Mouse (Mus musculus) megakaryocyte-erythroid progenitor cell, adult 5 weeks (primary cell): ENCODE measurements around the gene 2310033P09Rik. TPM values are rescaled to one million over a fixed set of nuclear protein-coding genes. Genes with fewer than 3 reads are reported as not detected.

ENCODE experiments used
- polyA plus RNA-seq: library from polyadenylated mRNA; stranded (reverse); fragments of >175 nt; gene quantifications from 2 replicates; pipeline ENCODE4 v1.2.3, GENCODE M21; 2012

The 2310033P09Rik gene
- 38.4 and 54.5 TPM in 2 replicates for polyA plus RNA-seq

GRCm38 (mm10) chr11:59208153-59208831, at the start of gene 2310033P09Rik:
Gene 2310033P09Rik, plus strand, starts transcription at chr11:59208321.

DNA sequence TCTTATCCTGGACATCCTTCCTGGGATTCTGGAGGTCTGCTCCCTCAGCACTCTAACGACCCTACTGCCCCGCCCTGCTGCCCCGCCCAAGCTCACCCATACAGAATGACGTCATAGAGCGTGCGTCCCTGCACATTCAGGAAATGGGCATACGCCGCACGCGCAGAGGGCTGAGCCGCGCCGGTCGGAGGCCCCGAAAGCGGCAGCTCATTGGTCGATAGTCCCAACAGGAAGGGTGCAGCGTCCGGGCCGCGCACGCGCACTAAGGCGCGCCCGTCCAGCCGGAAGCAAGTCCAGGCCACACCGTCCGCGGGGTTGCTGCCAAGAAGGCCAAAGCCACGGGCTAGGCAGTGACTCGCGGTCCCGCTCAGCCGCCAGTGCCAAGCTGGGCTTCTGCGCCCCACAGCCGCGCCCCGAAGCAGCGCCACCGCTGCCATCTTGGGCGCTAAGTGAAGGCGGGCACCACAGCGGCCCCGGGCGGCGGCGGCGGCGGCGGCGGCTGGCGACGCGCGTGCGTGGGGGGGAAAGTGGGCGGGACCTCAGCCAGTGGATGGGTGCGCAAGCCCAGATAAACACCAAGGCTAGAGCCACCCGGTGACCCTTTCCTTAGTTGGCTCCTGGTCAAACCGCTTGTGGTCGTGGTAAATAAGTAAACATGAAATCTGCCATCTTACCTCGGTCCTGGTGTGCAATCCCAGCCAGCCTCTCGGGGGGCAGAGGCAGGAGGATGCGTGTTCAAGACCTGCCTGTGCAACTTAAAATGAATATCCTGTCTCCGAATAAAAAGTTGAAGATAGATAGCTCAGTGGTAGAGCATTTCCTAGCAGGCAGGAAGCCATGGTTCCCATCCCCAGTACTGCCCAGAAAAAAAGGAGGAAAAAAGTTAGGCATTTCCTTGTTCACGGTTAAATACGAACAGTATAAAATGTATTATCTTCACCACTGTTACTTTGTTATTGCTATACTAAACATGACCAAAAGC, 44.6 kb upstream of the 2310033P09Rik start, which contains the start of gene Iba57:
Gene Iba57 (minus strand): TSS at position 485 of the 982 bp plus-strand sequence.

GRCm38 (mm10) chr11:59182864-59183331, 25.2 kb upstream of the 2310033P09Rik start, which contains the start of gene Gjc2:
Gene Gjc2, minus strand, starts transcription at chr11:59183213.

DNA sequence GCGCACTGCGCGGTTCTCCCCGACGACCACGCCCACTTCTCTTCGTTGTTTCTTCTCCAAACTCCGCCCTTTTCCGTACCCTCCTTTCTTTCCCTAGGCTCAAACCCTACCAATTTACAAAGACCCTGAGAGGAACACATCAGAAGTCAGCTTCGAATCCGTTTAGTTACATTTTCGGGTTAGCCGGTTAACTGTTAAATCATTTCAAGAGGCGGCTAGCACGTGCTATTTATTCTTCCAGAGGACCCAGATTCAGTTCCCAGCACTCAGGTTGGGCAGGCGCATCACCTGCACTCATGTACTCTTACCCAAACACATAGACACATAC, 16.1 kb upstream of the 2310033P09Rik start, which contains the start of gene Guk1:
Gene Guk1 (minus strand): TSS at position 154 of the 328 bp plus-strand sequence.

GRCm38 (mm10) chr11:59202081-59202995, 5.8 kb upstream of the 2310033P09Rik start, which contains the start of gene Mrpl55:
Gene Mrpl55, plus strand, starts transcription at chr11:59202486.

DNA sequence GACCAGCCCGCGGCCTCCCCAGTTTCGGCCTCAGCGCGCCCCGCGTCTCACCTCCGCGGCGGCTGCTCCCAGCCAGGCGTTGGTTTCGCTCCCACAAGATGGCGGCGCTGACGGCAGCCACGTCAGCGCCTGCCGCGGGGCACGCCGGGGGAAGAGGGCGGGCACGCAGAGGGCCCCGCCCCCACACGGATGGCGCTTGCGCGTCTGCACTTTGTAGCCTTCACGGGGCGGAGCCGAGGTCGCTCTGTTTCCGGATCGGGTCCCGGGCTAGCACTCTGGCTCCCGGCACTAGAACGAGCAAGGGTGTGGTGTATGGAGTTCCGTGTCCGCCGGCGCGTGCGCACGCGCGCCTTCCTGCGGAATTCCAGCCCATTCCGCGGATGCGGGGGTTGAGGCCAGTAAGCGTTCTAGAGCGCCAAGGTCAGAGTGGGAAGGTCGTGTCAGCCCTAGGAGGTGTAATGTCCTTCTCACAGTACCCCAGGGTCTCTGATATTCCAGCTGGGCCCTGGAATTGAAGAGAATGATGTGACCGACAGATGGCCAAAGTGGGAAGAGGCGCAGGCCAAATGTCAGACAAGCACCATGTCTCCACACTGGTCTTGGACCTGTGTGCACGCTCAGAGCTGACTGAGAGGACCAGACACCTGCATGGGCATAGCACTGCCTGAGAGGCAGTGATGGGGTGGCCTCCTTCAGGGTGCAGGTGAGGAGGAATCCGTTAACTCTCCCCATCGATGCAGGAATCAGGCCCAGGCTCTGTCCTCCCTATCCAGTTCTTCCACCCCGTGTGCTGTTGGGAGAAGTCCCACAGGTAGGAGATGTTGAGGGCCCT, 20.2 kb downstream of the 2310033P09Rik start, which contains the start of gene Arf1:
Gene Arf1 (minus strand): TSS at position 149 of the 832 bp plus-strand sequence.

Other genes starting within 250 kb of the 2310033P09Rik start
- gene Trim11, start 230.2 kb upstream of the 2310033P09Rik start, polyA plus RNA-seq: 55.3 and 59.9 TPM in 2 replicates
- gene Obscn, start 71.9 kb upstream of the 2310033P09Rik start, polyA plus RNA-seq: 0.23 and 0.43 TPM in 2 replicates
- 11.0 and 12.0 TPM in 2 replicates for gene Iba57, start 44.6 kb upstream of the 2310033P09Rik start, polyA plus RNA-seq
- gene Gjc2, start 25.1 kb upstream of the 2310033P09Rik start, polyA plus RNA-seq: 0.06 TPM in 1 of 2 replicates, not detected in the other
- gene Guk1, start 16.1 kb upstream of the 2310033P09Rik start, polyA plus RNA-seq: 99.1 and 101 TPM in 2 replicates
- gene Mrpl55, start 5.8 kb upstream of the 2310033P09Rik start, polyA plus RNA-seq: 36.9 and 39.6 TPM in 2 replicates
- gene Arf1, start 19.9 kb downstream of the 2310033P09Rik start, polyA plus RNA-seq: 150 and 169 TPM in 2 replicates
- not detected in 2 replicates for gene Wnt3a, start 82.4 kb downstream of the 2310033P09Rik start, polyA plus RNA-seq
- 0.05 and 0.13 TPM in 2 replicates for gene Wnt9a, start 98.6 kb downstream of the 2310033P09Rik start, polyA plus RNA-seq
- not detected in 2 replicates for gene Prss38, start 167.3 kb downstream of the 2310033P09Rik start, polyA plus RNA-seq
- gene Jmjd4, start 241.7 kb downstream of the 2310033P09Rik start, polyA plus RNA-seq: 3.8 and 4.7 TPM in 2 replicates
- 4.4 and 5.1 TPM in 2 replicates for gene Snap47, start 242.9 kb downstream of the 2310033P09Rik start, polyA plus RNA-seq